Mouse (Mus musculus) Muller cell, postnatal 12 days (primary cell): ENCODE data around the gene Gm10570.
A peak's percentile ranks its signal among the peaks of the same experiment; 100 is the strongest.

Source experiments
- DNase-seq: peaks from one replicate; pipeline ENCODE4 v3.0.0-alpha.2; 2015; ENCODE audit errors: inconsistent ontology term

The Gm10570 gene

DNA sequence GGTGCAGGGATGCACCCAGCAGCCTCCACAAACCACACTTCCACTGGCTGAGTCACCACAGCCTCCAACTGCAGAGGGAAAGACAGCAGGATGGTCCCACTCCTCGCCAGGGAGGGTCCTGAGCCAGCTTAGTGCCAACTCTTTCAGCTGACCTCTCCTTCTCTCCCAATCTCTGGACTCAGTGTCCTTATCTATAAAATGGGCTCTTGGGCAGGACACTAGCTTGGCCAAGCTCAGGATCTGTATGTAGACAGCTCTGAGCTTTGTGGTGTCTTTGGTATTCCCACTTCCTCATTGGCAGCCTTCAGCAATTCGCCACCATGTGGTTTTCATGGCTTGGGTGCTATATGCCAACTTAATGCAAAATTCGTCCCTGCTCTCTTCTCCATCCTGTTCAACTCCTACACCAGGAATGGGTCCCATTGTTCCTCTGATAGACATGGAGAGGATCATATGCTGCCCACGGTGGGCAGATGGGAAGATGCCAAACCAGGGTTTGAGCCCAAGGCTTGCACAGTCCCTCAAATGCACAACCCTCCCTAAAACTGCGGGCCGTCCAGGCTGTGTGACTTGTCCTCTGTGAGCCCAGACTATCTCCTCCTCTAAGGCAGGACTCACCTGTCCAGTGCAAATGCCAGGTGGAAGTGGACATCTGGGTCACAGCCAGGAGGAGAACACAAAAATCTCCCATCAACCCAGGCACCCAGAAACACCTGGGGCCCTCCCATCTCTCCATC is 37.7 kb downstream of the Gm10570 start:
- DNase-seq = no peak

DNA sequence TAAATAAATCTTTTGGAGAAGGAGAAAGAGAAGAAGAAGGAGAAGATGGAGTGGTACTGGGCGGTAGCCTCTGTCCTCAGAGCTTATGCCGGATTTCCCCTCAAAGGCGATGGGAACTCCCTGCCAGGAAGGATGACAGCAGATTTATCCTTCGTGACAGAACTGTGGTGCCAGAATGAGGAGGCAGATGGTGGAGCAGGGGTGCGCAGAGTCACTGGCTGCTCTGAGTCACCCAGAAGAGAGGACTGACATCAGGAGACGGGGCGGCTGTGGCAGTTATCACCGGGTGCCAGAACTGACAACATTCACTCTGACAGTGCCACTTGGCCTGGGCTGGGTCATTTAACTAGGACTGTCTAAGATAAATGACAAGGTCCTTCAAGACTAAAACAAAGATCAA is 38.4 kb downstream of the Gm10570 start:
- no peak for DNase-seq

DNA sequence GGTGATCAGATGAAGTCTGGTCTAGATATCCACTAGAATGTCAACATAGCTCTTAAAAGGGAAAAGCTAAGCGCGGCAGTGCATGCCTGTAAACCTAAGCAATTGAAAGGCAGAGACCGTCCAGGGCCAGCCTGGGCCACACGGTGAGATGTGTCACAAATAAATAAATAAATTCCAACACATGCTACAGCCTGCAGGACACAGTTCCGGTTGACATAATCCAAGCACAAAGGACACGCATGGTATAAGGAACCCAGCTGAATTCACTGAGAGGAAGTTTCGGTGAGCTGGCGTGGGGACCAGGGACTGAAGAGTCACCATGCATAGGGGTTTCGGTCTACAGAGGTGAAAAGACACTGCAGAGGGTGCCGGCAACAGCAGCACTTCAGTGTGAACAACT is 39.7 kb downstream of the Gm10570 start:
- DNase-seq = no peak

DNA sequence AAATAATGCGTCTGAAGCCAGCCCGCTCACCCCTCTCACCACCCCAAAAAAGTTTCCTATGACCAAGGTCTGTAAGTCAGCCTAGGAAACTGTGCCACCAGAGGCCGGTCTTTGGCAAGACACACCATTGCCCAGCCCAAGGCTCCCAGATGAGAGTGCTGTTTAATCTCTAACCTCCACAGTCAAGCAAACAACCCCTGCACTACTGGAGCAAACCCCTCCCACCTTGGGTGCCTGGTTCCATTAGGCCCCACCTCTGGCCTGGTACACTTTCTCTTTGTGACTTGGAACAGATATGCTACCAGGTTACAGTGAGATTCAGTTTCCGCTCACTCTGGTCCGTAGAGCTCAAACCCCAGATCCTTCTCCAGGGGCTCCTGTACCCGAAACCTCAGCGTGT is 41.4 kb downstream of the Gm10570 start:
- DNase-seq = no peak

DNA sequence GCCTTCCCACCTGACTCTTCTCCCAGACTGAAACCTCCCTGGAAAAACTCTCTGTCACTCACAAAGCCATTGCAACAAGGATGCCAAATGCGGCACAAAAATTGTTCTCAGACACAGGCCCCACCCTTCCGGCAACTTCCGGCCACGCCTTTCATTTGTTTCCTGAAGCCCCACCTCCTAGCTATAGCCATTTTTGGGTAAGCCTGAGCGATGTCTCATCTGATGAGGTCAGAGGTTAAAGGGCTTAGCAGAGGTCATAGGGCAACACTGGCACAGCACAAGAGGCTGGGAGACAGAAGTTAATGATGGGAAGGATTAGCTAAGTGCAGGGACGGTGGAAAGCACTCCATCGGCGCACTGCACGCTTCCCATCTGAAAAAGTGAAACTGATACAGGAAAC is 41.9 kb downstream of the Gm10570 start:
- no peak for DNase-seq

DNA sequence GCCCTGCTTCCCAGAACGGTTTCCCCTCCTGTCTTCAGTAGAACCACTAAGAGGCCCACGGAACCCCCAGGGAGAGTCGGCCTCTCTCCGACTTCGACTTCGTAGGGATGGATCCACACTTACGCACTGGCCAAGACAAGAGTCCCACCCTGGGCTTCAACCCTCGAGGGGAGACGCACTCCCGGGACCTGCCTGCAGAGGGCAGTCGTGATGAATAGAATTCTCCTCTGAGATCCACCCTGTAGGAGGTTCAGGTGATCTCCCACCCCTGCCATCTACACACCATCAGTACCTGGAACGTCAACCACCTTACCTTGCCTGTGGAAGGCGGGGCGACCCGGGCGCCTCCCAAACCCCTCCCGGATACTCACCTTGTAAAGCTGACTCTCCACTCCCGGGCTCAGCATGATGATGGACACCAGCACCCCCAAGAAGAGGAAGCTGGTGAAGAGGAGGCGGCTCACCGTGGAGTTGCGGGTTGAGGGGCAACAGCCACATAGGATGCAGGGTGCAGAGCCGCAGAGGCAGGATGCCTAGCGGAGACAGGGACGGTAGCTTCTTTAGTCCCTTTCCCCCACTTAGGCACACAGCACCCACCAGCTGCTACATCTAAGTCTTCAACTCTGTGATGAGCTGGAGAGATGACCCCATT is 43.6 kb downstream of the Gm10570 start:
- peak; percentile 55 for DNase-seq

DNA sequence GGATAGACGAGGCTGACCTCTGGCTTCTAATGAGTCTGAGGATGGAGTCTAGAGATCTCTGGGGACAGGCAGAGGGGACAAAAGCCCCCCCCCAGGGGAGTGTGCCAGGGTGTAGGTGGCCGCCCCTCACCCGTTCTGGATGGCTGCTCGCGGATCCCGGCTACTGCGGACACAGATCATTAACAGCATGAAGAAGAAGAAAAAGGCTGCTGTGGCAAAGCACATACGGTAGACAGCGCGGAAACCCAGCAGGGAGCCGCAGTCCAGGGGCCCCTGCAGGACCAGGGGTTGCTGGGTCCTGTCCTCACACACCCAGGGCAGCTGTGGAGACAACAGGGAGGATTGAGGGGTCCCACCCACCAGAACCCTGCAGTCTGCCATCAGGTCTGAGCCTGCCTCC is 44.3 kb downstream of the Gm10570 start:
- DNase-seq = no peak

DNA sequence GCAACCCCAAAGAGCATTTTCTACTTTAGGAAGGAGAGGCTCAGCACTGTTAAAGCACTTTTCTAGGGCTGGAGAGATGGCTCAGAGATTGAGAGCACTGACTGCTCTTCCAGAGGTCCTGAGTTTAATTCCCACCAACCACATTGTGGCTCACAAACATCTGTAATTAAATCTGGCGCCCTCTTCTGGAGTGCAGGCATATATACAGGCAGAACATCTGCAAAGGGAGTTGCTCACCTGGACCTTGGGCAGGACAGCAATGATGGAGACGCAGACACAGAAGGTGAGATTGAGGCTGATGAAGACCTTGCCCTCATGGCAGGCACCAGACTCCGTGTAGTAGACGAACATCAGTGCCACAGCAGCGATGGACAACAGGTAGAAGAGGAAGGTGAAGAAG is 48.1 kb downstream of the Gm10570 start:
- no peak for DNase-seq
